Mouse (Mus musculus): Measurements from ENCODE around the gene Foxred1. TPM values are rescaled to one million over a fixed set of nuclear protein-coding genes. Genes with fewer than 3 reads are reported as not detected.
A peak's percentile ranks its signal among the peaks of the same experiment; 100 is the strongest.

Foxred1 gene
- polyA plus RNA-seq, 1 experiment from 2014 or later: 51.2 TPM

DNA sequence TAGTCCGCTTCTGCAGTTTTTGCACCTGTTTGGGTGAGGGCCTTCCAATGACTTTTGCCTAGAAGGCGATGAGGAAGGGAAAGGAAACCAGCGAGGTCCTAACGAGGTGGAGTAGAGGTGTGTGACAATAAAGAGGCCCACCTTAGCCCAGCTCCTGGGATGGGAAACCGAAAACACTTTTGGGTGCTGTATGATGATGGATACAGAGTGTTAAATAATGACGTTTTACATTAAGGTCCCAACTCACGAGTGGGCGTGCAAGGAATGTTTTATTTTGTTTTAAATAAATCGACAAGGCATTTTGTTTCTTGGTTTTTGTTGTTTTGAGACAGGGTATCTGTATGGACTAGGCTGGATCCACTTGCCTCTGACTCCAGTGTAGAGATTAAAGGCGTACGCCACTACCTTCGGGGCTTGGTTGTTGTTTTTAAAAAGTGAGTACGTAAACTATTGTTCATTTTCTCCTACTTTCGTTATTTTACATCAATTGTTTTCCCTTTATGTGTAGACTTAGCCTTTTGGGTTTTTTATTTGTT lies 34.7 kb downstream of the Foxred1 start:
- 48% methylated on average over 14 of the region's 14 CpGs for WGBS
- peak overlapping the region; percentile 56 for H3K9ac ChIP-seq (ENCODE audit: low read depth, low read length)
- peak; percentile 52 for ATAC-seq

DNA sequence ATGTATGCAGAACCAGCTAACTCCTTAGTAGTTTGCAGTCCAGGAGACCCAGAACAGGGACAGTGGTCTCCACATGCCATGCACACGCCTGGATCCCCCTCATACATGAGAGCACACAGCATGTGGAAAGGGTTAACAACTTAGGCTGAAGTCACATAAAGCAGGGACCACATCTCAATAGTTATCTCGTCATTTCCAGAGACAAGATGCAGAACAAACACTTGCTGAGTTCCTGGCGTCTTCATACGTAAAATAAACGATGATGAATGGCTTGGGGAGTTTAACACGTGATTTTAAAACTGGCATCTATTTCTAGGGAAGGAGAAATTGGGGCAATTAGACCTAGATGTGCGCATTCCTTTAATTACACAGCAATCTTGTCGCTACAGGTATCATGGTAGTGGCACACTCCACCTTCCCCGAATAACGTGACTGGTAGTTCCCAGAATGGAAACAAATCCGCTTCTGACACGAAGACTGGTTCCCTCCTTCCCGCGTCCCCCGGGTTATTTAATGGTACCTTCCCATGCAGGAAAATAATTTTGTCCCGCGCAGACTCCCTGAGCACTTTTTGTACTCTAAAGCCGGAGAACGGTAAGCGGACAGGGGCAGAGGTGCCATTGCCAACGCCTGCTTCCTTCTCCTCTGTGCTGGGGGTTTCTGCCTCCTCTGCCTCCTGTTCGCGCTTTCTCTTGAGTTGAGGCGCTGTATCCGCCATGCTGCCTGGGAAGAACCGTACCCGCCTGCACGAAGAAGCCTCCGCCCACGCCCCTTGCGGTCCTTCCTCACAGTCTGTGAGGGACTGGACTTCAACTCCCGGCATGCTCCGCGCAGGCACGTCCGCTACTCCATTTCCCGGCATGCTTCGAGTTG lies 35.4 kb downstream of the Foxred1 start, which contains the start of gene Dcps:
Dcps (minus strand) TSS at position 811 of the 873 bp plus-strand sequence.
- Histone ChIP-seq H3K27me3 (ENCODE audit: control insufficient read depth, insufficient read depth, low read depth, low read length) (no peaks in the 10 kb centered on the region), H3K27ac (ENCODE audit: low read length) (peak within 1 kb of the TSS; percentile 93), H3K4me3 (ENCODE audit: low read depth, low read length) (peak within 1 kb of the TSS; percentile 54), H3K9ac (ENCODE audit: low read depth, low read length) (peak within 1 kb of the TSS; percentile 68), H3K4me2 (ENCODE audit: low read length) (peak within 1 kb of the TSS; percentile 93), H3K4me1 (ENCODE audit: control insufficient read depth, insufficient read depth, low read length) (peaks cover 12% of the 10 kb centered on the region), H3K36me3 (ENCODE audit: control insufficient read depth, insufficient read depth, low read length) (no peaks in the 10 kb centered on the region), H3K9me3 (replicated peaks; ENCODE audit: control insufficient read depth, low read length, poor library complexity, severe bottlenecking) (no peaks in the 10 kb centered on the region)
- ATAC-seq: peak; percentile 98
- 0% methylated on average over 38 of the region's 38 CpGs for WGBS

More for the DNA sequence above, 34.7 kb downstream of the Foxred1 start:
- Histone ChIP-seq H3K36me3 (ENCODE audit: control insufficient read depth, insufficient read depth, low read length) (no peaks in the 10 kb centered on the region), H3K9me3 (replicated peaks; ENCODE audit: control insufficient read depth, low read length, poor library complexity, severe bottlenecking) (no peaks in the 10 kb centered on the region), H3K4me3 (ENCODE audit: low read depth, low read length) (peak overlapping the region; percentile 54), H3K4me1 (ENCODE audit: control insufficient read depth, insufficient read depth, low read length) (peaks cover 12% of the 10 kb centered on the region), H3K4me2 (ENCODE audit: low read length) (peak overlapping the region; percentile 93), H3K27me3 (ENCODE audit: control insufficient read depth, insufficient read depth, low read depth, low read length) (no peaks in the 10 kb centered on the region), H3K27ac (ENCODE audit: low read length) (peak overlapping the region; percentile 93)

DNA sequence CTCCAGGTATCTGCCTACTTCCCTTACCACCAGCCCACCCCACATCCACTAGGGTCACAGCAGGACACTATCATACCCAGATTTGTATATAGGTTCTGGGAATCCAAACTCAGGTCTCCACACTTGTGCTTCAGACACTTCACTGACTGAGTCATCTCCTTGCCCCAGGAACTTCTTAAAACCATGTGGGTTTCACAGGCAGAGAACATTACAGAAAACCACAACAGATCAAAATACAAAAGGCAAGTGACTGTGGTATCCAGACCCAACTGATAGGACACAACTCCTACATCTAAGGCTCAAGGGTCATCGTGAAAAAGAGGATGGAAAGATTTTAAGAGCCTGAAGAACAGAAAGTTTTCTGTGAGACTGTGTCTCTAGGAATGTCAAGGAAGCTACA lies 37.5 kb downstream of the Foxred1 start:
- no peaks in the 10 kb centered on the region for H3K9me3 ChIP-seq (replicated peaks; ENCODE audit: control insufficient read depth, low read length, poor library complexity, severe bottlenecking)
- no peak overlapping the region for H3K4me2 ChIP-seq (ENCODE audit: low read length)
- no peak overlapping the region for H3K4me3 ChIP-seq (ENCODE audit: low read depth, low read length)
- H3K27me3 ChIP-seq (ENCODE audit: control insufficient read depth, insufficient read depth, low read depth, low read length): no peaks in the 10 kb centered on the region
- peaks cover 12% of the 10 kb centered on the region for H3K4me1 ChIP-seq (ENCODE audit: control insufficient read depth, insufficient read depth, low read length)
- 95% methylated on average over 1 of the region's 1 CpGs for WGBS
- ATAC-seq: no peak
- H3K27ac ChIP-seq (ENCODE audit: low read length): no peak overlapping the region
- no peak overlapping the region for H3K9ac ChIP-seq (ENCODE audit: low read depth, low read length)
- peaks cover 9% of the 10 kb centered on the region for H3K36me3 ChIP-seq (ENCODE audit: control insufficient read depth, insufficient read depth, low read length)

DNA sequence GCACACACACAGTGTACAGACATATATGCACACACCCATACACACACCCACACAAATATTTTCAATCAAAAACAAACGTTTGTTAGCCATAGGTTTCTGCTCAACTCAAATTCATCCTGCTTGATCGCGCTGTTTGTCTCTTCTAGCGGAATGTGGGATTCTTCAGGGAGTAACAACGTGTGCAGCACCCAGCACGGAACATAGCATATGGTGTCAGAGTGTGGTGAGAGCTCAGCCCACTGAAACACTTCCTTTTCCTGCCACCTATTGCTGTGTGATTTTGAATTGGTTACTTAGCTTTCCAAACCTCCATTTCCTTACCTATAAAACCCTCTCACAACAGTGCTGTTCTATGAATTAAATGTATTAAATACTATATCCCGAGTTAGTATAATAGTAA lies 40.8 kb downstream of the Foxred1 start:
- WGBS: 95% methylated on average over 7 of the region's 7 CpGs
- Histone ChIP-seq H3K27me3 (ENCODE audit: control insufficient read depth, insufficient read depth, low read depth, low read length) (no peaks in the 10 kb centered on the region), H3K36me3 (ENCODE audit: control insufficient read depth, insufficient read depth, low read length) (peaks cover 9% of the 10 kb centered on the region), H3K4me1 (ENCODE audit: control insufficient read depth, insufficient read depth, low read length) (peaks cover 14% of the 10 kb centered on the region), H3K4me2 (ENCODE audit: low read length) (no peak overlapping the region), H3K27ac (ENCODE audit: low read length) (no peak overlapping the region), H3K9me3 (replicated peaks; ENCODE audit: control insufficient read depth, low read length, poor library complexity, severe bottlenecking) (no peaks in the 10 kb centered on the region), H3K9ac (ENCODE audit: low read depth, low read length) (no peak overlapping the region), H3K4me3 (ENCODE audit: low read depth, low read length) (no peak overlapping the region)
- ATAC-seq: no peak

DNA sequence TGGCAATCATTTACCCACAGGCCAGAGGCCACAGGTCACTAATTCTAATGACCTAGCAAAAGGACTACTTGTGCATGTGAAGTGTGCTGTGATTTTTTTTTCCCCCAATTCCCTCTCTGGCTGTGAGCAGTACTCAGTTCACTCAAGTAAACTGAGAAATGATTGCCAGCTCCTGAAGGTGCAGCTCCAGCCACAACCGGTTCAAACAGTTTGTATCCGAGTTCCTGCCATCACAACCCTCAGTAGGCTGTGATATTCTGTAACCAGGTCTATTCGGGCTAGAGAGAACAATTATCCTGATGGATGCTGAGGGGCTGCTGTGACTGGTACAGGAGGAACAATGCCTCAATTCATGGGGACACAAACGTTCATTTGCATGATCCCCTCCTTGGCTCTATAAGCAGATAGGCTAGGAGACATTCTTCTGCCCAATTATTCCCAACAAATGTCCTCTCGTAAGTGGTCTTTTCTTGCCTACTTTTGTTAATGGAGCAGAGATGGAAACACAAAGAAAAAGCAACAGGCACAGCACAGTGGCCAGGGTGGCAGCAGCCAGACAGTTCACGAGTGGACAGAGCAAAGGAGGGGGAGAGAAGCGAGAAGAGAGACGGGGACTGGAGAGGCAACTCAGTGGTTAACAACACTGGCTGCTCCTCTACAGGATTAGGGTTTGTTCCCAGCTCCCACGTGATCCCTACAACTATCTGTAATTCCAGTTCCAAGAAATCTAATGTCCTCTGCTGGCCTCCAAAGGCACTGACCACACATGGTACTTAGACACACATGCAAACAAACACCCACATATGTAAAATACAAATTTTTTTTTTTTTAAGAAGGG lies 43.8 kb downstream of the Foxred1 start:
- no peak overlapping the region for H3K4me2 ChIP-seq (ENCODE audit: low read length)
- no peak overlapping the region for H3K4me3 ChIP-seq (ENCODE audit: low read depth, low read length)
- no peak overlapping the region for H3K9ac ChIP-seq (ENCODE audit: low read depth, low read length)
- no peak overlapping the region for H3K27ac ChIP-seq (ENCODE audit: low read length)
- no peak for ATAC-seq
- 0 out of 2 replicates have a peak, but pooled peaks cover 3% of the 10 kb centered on the region for H3K4me1 ChIP-seq (ENCODE audit: control insufficient read depth, insufficient read depth, low read length)
- peaks cover 12% of the 10 kb centered on the region for H3K36me3 ChIP-seq (ENCODE audit: control insufficient read depth, insufficient read depth, low read length)
- H3K27me3 ChIP-seq (ENCODE audit: control insufficient read depth, insufficient read depth, low read depth, low read length): no peaks in the 10 kb centered on the region
- no peaks in the 10 kb centered on the region for H3K9me3 ChIP-seq (replicated peaks; ENCODE audit: control insufficient read depth, low read length, poor library complexity, severe bottlenecking)
- 15% methylated on average over 9 of the region's 9 CpGs for WGBS

DNA sequence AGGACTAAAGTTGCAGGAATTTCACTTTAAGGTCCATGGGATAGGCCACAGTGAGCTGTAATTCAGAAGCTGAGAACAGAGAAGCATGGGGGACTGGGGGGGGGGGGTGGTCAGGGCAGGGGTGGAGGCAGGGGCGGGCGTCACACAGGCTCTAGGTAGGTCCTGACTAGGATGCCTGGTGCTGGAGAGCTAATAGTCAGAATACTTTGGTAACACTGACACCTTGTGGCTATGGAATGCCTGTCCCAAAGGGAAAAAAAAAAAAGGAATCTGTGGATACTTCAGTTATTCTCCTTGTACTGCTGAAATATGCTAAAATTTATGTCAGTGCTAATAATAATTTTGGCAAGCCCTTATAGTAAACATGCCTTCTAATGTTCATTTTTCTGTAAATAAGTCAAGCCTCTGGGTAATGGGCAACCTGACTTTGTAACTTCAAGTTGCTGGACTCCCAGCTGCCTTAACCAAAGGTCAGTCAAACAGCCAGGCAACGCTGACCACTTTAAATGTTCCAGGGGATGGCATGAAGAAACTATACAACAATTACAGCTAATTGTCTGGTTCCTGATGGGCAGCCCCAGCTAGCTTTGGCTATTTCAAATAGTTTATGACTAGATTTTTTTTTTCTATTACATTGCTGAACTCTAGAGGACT lies 44.6 kb downstream of the Foxred1 start:
- ATAC-seq: peak; percentile 65; the same call in 1 of the 2 replicates
- Histone ChIP-seq H3K9ac (ENCODE audit: low read depth, low read length) (no peak overlapping the region), H3K4me1 (ENCODE audit: control insufficient read depth, insufficient read depth, low read length) (0 out of 2 replicates have a peak, but pooled peaks cover 3% of the 10 kb centered on the region), H3K27ac (ENCODE audit: low read length) (no peak overlapping the region), H3K4me3 (ENCODE audit: low read depth, low read length) (no peak overlapping the region), H3K27me3 (ENCODE audit: control insufficient read depth, insufficient read depth, low read depth, low read length) (no peaks in the 10 kb centered on the region), H3K36me3 (ENCODE audit: control insufficient read depth, insufficient read depth, low read length) (peaks cover 12% of the 10 kb centered on the region), H3K9me3 (replicated peaks; ENCODE audit: control insufficient read depth, low read length, poor library complexity, severe bottlenecking) (no peaks in the 10 kb centered on the region), H3K4me2 (ENCODE audit: low read length) (no peak overlapping the region)
- 14% methylated on average over 3 of the region's 3 CpGs for WGBS

DNA sequence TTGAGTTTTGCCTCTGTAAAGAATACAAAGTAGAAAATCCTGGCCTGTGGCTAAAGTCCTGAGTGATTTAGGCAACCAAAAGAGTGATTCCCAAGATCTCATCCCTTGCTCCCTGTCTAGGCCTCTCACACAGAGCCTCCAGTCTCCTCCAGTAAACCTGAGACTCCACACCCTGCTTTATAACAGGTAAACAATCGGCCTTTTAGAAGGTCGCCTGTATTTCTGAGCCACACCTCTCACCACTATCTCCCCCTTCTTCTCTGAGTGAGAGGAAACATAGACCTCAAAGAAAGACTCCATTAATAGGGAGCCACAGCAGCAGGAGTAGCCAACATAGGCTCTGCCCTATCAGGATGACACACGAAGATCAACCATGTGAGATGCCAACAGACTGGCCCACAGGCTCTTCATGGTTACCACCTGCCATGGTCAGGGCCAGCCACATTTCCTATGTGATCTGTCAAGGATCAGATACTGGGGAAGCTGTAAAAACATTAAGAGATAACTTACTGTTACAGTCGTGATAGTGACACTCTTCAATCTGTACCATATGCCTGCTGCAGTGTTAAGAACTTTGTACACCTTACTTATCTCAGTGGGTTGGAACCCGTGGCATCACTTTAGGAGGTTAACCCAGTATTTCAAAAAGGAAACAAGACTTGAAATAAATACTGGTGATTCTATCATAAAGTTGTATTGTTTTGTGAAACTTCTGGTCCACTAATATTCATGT lies 46.5 kb downstream of the Foxred1 start:
- Histone ChIP-seq H3K4me2 (ENCODE audit: low read length) (no peak overlapping the region), H3K27ac (ENCODE audit: low read length) (no peak overlapping the region), H3K9me3 (replicated peaks; ENCODE audit: control insufficient read depth, low read length, poor library complexity, severe bottlenecking) (no peaks in the 10 kb centered on the region), H3K27me3 (ENCODE audit: control insufficient read depth, insufficient read depth, low read depth, low read length) (no peaks in the 10 kb centered on the region), H3K36me3 (ENCODE audit: control insufficient read depth, insufficient read depth, low read length) (peaks cover 7% of the 10 kb centered on the region; the same call in 1 of the 2 replicates), H3K4me3 (ENCODE audit: low read depth, low read length) (no peak overlapping the region), H3K9ac (ENCODE audit: low read depth, low read length) (no peak overlapping the region), H3K4me1 (ENCODE audit: control insufficient read depth, insufficient read depth, low read length) (0 out of 2 replicates have a peak, but pooled peaks cover 3% of the 10 kb centered on the region)
- ATAC-seq: no peak
- WGBS: 85% methylated on average over 5 of the region's 5 CpGs
